Mouse (Mus musculus) granulocyte monocyte progenitor cell, adult 5-6 weeks (primary cell): ENCODE data around the gene Hpse2. TPM values are rescaled to one million over a fixed set of nuclear protein-coding genes. Genes with fewer than 3 reads are reported as not detected.
A peak's percentile ranks its signal among the peaks of the same experiment; 100 is the strongest.
"Not testable (repeated sequence)": the region's sequence is repeated elsewhere in the genome, so short reads cannot be mapped to it uniquely, and the experiment has no call there.

ENCODE experiments used
- ATAC-seq: replicated peaks from 2 replicates; pipeline ENCODE4 v1.8.0; 2016; ENCODE audit warnings: mild to moderate bottlenecking, moderate TSS enrichment, inconsistent platforms; ENCODE audit not compliant: poor library complexity, severe bottlenecking
- total RNA-seq, 2 experiments: library from RNA; stranded (forward) in 1 of 2; stranded (reverse) in 1 of 2; fragments of 200-712, 200-1000 nt in 1 of 2; fragments of >200 nt in 1 of 2; fragmentation: Nextera tagmentation in 1 of 2; gene quantifications; 2 replicates each; pipeline ENCODE4 v1.2.3; 2014 to 2017

The Hpse2 gene
- total RNA-seq, 2 experiments from 2014 or later = not detected

DNA sequence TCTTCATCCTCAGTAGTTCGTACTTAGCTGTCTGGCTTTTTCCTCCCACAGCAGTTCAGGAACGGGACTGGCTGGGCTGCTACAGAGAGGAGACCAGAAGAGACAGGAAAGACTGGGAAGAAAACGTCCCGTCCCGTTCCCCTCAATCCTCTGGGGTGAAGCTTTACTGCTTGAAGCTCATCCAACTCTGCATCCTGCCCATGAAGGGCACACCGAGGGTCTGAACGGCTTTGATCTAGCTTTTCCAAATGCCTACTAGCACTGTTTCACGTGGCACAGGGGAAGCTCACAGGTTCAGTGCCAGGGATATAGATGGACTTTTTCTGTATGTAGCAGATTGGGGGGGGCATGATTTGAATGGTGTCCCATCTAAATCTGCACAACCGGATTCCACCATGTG, 592.4 kb downstream of the Hpse2 start:
- ATAC-seq = no peak

DNA sequence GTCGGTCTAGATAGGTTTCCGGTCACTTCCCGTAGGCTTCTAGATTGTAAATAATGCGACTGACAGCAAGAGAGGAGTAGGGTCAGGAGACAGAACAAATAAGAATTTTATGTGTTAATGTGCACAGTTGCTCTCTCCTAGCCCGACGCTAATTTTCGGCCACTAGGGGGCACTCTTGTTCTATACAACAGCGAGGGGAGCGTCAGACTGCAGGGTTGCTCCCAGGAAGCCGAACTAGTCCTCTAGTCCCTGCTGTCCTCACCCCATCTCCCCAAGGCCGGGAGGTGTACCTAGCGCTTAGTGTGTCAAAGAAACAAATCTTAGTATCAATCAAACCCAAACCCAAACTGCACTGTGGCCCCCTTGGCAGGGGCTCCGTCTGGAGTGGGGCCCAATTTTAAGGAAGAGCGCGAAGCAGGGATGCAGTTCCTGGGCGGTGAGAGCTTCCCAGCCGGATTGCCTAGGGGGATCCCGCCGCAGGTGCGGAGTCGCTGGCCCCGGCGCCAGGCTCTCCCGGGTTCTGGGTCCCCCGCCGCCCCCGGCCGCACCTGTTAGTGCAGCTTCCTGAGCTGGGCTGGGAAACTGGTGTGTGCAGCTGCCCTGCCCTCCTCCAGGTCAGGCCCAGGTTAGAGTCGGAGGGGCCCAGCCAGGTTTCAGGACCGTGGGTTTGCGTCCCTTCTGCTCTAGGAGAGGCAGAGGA, 593.1 kb downstream of the Hpse2 start:
- ATAC-seq = peak; percentile 88

DNA sequence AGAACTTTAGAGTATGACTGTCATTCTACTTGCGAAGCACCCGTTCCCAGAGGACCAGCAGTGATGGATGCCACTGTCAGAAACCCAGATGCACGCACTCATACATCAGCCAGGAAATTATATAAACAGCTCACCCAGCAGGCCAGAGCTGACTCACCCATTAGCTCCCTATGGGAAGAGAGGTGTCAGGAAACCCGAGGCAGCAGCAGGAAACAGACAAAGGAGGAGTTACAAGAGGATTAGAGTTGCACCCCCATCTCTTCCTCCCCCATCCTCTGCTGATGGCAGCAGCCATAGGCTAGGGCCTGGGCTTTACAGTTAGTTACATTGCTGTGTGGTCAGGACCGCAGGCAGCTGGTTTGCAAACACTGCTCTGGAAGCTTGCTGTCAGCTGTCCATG, 599.8 kb downstream of the Hpse2 start:
- ATAC-seq = no peak

DNA sequence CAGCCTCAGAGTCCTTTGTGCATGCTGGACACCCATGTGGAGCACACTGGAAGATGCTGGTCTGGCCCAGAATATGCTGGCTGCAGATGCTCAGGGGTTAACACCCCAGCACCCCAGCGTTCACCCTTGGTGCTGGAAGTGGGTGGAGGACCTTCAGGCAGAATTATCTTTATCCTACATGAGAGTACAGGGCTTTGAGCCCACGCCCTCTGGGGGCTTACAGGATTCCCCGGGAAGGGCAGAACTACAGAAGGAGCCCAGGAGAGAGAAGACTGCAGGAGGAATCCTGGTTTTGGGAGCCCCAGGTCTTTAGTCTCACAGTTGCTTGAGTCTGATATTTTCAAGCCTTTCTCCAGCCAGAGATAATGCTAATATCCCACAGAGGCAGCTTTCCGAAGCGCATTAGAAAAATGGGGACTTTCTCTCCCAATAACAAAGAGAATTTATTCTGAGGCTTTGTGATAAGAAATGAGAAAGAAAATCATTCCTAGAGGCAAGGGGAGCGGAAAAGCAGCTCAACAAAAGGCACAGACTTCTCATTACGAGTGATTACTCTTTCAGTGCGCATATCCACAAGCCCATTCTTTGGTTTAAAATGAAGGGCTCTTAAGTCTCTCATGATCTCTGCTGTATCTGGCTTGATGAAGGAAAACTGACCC, 602.5 kb downstream of the Hpse2 start:
- no peak for ATAC-seq

DNA sequence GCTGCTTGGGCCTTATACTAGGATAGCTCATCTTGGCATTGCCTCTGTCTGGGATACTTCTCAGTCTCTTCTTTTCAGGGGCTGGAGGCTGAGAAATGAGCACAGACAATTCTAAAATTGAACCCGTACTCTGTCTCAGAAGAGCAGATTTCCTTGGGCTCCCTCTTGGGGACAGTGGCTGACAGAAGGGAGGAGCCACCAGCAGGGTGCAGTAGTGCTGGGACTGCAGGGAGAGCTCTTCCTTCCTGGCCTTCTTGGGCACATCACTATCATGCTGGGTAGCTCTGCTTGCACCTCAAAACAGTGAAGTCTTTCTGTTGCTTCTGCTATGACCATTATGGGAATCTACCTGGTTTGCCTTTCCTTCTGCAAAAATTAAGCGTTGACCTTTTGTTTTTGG, 603.0 kb downstream of the Hpse2 start:
- ATAC-seq = no peak; the same call in 1 of the 2 replicates

DNA sequence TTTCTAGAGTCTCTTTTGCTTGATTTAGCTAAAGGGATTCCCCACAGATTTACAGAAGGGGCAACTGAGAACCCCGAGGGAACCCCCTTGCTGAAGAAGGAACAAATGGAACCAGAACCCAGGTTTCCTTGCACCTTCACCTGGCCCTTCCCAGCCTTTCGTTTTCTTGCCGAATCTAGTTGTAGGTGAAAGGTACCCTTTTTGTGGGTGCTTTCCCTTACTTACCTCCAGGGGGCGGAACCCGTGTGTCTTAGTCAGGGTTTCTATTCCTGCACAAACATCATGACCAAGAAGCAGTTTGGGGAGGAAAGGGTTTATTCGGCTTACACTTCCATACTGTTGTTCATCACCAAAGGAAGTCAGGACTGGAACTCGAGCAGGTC, 608.0 kb downstream of the Hpse2 start:
- not testable (repeated sequence) for ATAC-seq

DNA sequence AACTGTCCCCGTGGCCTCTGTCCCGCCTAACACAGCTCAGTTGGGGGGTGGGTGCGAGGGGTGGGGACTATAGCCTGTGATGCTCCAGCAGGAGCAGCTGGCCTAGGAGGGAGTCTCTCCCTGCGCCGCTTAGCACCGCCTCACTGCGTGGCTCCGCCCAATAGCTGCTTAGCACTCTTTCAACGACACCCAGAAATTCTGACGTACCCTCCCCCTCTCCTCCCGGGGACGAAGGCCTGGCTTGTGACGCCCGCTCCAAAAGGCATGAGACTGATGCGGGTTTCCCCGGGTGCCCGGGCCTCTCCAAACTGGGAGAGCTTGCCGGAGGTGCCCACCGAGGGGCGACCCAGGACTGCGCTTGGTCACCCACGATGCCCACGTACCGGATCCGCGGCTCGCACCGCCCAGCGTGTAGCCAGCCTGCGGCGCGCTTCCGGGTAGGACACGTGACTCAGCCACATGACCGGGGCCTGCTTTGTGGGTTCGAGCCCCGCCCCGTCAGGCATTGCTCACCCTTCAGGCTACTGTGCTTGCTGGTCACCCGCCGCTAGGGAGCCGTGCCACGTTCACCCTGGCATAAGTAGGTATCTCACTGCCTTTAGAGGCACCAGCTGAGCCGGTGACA, 608.5 kb downstream of the Hpse2 start, which contains the start of gene Hps1:
TSS of gene Hps1 (minus strand) at position 448 of the 625 bp plus-strand sequence.
- peak; percentile 93 for ATAC-seq

DNA sequence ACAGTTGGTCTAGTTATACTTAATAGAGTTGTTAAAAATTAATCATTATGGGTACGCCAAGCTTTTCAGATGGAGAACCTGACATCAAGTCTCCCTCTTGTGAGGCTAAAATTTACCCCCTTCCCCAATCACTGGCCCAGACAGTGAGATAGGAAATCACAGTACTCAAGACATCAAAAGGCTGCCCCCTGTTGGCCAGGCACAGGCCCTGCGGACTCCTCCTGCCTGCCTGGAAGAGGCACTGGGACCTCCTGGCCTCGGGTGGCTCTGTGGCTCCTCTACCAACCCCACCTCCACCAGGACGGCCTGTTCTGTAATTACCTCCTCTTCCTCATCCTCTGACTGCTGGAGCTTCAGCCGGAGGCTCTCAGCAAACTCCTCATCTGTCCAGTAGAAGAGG, 610.4 kb downstream of the Hpse2 start:
- ATAC-seq = no peak

DNA sequence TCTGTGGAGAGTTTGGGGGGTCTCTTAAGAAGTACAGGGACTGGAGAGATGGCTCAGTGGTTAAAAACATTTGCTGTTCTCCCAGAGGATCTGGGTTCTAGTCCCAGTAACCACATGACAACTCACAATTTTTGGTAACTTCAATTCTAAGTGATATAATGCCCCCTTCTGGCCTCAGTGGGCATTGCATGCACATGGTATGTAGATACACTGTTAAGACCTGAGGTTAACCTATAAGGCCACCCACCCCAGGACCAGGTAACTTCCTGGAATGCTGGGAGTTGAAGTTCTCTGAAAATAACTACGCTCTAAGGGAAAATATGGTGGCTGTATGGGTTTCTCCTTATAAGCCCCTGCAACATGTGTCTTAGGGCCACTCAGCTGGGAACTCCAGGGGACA, 611.3 kb downstream of the Hpse2 start:
- no peak for ATAC-seq

DNA sequence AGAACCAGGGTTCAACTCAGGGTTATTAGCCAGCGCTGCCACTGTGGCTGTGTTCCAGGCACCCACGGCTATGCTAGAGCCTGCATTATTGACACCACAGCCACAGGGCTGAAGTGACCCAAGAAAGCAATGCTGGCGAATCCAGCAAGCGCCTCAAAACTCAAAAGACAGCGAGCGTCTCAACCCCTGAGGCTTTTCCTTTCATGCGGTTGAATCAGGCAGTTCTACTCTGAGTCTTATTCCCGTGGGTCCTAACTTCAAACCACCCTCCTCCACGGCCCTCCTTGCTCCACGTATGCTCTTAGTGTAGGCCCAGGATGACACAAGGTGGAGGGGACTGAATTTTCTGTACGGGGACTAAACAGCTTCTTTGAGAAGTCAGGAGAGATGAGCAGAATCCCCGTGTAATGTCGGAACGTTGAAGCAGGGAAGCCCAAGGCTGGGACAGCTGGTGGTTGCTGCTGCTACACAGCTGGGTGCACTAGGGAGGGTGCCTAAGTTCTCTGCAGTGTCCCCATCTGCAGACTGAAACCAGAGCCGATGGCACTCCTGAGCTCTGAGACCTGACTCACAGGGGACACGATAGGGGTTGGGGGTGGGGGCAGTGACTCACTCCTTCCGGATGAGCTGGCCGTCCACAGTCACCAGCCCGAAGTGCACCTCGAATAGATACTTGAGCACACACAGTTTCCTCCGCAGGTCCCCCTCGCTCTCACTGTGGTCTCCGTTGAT, 617.8 kb downstream of the Hpse2 start:
- ATAC-seq = no peak

DNA sequence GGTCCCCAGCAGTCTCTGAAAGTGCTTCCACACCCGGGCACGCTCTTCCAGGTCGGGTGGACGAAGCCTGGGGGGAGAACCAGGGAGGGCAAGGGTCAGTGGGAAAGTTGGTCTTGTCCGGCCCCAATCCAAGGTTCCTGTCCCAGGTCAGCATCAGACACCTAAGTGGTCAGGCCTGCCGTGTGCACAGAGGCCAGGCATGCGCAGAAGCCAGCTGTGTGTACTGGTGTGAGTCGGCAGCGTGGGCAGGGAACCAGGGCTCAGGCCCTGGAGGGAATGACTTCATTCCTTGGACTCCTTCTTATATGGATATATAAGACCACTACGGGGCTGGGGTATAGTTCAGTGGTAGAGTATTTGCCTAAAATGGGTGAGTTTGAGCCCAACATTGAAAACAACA, 618.5 kb downstream of the Hpse2 start:
- no peak for ATAC-seq

DNA sequence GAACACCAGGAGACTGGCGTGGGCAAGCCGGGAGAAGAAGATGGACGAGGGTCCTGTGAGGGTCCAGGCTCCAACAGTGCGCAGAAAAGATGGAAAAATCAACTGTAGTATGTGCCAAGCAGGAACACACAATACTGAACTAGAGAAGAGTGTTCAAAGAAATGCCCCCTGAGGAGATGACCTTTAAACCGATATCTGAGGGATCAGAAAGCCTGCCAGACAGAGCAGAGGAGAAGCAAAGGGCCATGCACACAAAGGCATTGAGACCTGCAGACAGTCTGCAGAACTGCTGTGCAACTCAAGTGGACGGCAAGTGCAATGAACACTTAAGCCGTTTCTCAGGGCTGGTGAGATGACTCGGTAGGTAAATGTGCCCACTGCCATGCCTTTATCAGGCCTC, 620.8 kb downstream of the Hpse2 start:
- ATAC-seq = no peak

DNA sequence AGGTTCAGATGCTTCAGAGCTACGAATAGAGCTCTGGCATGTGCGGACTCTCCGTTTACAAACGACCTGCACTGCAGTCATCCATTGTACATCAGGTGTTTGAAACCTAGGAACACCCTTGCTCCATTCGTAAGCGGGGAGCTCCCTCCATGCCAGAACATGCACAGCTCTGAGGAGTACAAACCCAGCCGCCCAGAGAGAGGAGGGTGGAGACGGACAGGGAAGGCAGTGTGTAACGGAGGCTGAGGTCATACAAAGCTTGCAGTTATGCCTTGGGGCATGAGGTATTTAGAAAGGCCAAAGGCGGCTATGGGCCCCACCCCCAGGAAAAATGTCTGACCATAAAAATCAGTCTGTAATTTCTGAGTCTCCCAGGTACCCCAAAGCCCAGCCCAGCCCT, 623.8 kb downstream of the Hpse2 start:
- no peak for ATAC-seq

DNA sequence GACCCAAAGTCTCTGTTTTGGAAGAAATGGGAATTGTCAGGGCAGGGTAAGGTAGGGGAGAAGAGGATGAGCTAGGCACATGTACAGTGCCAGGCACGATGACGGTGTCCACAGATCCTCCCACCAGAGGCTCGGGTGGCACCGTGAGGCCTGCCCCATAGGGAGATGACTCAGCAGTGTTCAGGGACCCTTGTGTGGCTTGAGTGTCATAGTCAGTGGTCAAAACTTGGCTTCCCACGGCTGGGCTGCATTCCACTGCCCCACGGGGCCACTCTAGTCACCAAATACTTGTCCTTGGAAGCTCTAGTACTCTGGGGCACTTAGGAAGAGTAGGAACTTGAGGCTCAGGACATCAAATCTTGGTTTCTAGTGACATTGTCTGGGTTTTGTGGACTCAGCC, 631.5 kb downstream of the Hpse2 start:
- ATAC-seq = no peak

DNA sequence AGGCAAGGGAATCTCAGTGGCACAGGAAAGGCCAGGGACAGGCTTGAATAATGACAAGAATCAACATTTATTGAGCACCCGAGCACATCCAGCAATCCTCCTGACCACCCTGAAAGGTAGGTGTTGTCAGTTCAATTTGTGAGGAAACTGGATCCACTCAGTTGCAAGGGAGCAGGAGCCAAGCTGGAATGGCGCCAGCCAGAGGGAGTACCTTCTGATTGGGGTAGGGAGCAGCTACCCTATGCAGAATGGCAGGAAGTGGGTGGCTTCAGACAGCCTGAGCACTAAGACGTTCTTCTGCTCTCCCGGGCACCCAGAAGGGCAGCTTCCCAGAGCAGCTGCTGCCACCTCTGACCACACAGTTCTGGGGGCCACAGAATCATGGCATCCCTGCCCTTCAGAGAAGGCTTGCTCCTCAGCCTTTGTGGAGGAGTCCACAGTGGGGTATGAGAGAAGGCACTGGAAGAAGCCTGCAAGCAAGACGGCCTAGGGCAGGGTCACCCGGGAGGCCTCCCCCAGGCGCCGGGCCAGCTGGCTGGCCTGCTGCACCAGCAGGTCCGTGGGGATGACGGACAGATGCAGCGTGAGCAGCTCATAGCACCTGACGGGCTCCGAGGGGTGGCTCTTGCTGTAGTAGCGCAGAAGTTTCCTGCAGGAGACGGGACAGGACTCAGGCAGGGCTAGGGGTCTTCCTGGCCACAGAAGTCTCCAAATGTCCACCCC, 632.8 kb downstream of the Hpse2 start:
- no peak for ATAC-seq

DNA sequence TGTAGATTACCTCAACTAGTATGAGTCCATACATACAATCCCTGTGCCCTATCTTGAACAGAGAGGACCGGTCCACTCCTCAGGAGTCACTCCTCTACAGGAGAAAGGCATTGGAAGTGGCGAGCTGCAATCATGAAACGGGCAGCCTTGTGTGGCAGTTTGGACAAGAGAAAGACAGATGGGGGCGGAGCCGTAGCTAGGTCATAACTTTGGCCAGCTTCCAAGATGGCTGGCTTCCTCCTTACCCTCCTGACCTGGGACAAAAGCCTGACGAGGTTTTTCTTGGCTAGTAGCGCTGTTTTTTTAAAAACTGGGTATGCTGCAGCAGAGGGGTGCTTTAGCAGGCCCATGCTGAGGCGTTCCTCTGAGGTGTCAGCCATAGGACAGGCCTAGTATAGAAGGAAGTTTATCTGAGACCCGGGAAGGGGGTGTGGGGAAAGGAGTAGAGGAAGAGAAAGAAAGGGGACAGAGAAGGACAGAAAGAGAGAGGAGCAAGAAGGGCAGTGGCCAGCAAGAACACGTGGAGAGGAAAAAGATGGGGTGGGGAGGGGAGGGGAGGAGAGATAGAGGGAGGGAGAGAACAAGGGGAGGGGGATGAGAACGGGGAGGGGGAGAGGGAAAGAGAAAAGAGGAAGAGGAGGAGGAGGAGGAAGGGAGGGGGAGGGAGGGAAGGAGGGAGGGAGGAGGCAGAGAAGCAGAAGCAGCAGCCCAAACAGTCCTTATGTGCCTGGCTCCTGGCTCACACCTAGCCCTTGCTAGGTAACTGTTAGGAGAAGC, 634.8 kb downstream of the Hpse2 start:
- ATAC-seq = peak; percentile 50

DNA sequence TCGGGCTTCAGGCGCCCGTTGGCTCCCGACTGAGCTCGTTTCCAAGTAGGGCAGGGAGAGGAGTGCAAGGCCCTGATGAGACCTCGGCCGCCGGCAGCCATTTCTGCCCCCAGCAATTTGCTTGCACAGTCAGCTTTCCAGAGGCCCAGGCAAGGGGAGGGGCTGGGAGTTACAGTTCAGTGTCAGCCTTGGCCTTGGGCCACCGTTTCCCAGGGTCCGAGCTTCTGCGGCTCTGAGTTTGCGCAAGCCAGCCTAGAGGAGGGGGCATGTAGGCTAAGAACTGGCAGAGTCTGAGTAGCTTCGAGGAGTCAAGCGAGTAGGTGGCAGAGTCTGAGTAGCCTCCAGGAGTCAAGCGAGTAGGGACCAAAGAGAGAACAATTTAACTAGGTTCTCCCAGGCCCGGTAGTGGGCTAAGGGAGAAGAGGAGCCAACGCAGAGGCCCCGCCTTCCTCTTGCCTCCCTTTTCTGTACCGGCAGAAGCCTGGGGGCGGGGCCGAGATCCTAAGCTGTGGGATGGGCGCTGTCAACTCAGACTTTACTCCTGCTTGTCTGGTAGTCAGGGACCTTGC, 635.7 kb downstream of the Hpse2 start, which contains the start of gene Pyroxd2:
TSS of gene Pyroxd2 (minus strand) at position 413 of the 569 bp plus-strand sequence.
- ATAC-seq = peak; percentile 60

DNA sequence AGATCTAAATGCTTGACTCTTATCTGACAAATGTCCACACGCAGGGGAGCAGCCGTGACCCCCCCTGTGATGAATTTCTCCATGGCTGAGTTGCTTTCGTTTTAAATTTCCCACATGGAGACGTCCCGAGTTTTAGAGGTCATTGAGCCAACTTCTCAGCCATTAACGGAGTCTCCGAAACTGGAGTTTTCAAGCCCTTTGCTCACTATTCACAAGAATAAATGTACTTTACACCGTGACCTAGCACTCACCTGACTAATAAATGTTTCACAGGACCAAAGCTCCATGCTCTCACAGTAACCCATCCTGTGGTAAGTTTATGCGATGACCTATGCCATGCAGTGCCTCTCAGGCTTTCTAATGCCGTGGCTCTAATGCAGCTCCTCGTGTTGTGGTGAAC, 638.0 kb downstream of the Hpse2 start:
- no peak for ATAC-seq

DNA sequence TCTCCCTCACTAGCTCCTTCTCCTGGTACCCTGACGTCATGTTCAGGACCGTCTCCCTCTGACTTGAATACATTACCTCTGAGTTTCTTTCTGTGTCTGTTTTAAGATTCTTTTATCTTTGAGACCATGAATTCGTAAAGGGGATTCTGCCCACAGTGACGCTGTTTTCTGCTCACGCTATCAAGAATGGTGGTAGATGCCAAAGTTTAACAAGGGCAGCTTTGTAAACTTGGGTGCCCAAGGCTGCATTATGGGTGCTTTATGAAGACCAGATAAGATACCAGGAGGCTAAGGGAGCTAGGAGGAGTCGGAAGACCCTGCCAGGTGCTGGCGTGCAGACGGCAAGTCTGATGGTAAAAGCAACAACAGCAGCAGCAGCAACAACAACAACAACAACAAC, 641.5 kb downstream of the Hpse2 start:
- no peak for ATAC-seq
